In genomic region chr17:46483561-46484001, GRCm38 (mm10) we compare ENCODE assay signal across 7 mouse cellular contexts. TPM values are rescaled to one million over a fixed set of nuclear protein-coding genes. Genes with fewer than 3 reads are reported as not detected.
DNase-seq lines count a peak whose midpoint lies in the region; ATAC-seq and TF ChIP-seq lines count a peak whose summit lies in the region.

No protein-coding gene starts in this region.

- TF ChIP-seq EP300 in CH12.LX (IDR thresholded peaks at IDR 0.05; ENCODE audit: low read length): no peak

- no peak for TF ChIP-seq RAD21 in CH12.LX (IDR thresholded peaks at IDR 0.05; ENCODE audit: low read depth, low read length)

- WGBS in embryonic facial prominence, embryonic 11.5 days: under 1% methylated on average over 16 of the region's 16 CpGs
- 2% methylated on average over 16 of the region's 16 CpGs for WGBS in hindbrain, embryonic 16.5 days
- 2% methylated on average over 16 of the region's 16 CpGs for WGBS in midbrain, embryonic 12.5 days

- dilution Hi-C loops in CH12.LX (cut with MboI; ENCODE audit: extremely low pct_ligation_motif_present, extremely low pct_unique_long_range_greater_than_20kb, low sequenced_read_pairs): no loop called here

- in situ Hi-C loops in CH12.LX (cut with MboI; ENCODE audit: low pct_ligation_motif_present, low pct_unique_long_range_greater_than_20kb, low sequenced_read_pairs): no loop called here

- ATAC-seq in embryonic facial prominence, embryonic 11.5 days (replicated peaks; ENCODE audit: insufficient number of reproducible peaks, low FRiP score, low TSS enrichment, low read depth): peak; percentile 19; the same call in 1 of the 2 replicates
- ATAC-seq in hindbrain, embryonic 16.5 days: peak; percentile 49
- peak; percentile 47 for ATAC-seq in midbrain, embryonic 12.5 days (ENCODE audit: low FRiP score, low read depth)

- no peak for TF ChIP-seq CTCF in CH12.LX (conservative IDR thresholded peaks at IDR 0.05 in 1 of 2, IDR thresholded peaks at IDR 0.05 in 1 of 2; ENCODE audit: low read depth in 2 of 2, low read length in 2 of 2)

- H3K4me1 ChIP-seq in CH12.LX (ENCODE audit: control insufficient read depth in 1 of 2, insufficient read depth in 2 of 2): peaks cover 12 to 13% of the 10 kb centered on the region in 2 experiments
- 0 out of 2 replicates have a peak, but pooled peaks cover 4% of the 10 kb centered on the region for H3K4me1 ChIP-seq in embryonic facial prominence, embryonic 11.5 days (ENCODE audit: control insufficient read depth, insufficient read depth, low read length)
- peaks cover 40% of the 10 kb centered on the region for H3K4me1 ChIP-seq in hindbrain, embryonic 16.5 days (ENCODE audit: control insufficient read depth, insufficient read depth, low read depth, low read length)
- peaks cover 41% of the 10 kb centered on the region for H3K4me1 ChIP-seq in midbrain, embryonic 12.5 days

- H3K9ac ChIP-seq in CH12.LX (ENCODE audit: insufficient read depth, low read depth): no peak overlapping the region
- no peak overlapping the region for H3K9ac ChIP-seq in embryonic facial prominence, embryonic 11.5 days (replicated peaks; ENCODE audit: low read length)
- H3K9ac ChIP-seq in hindbrain, embryonic 16.5 days (ENCODE audit: low read depth, low read length): peak overlapping the region; percentile 53
- peak overlapping the region; percentile 59 for H3K9ac ChIP-seq in midbrain, embryonic 12.5 days (replicated peaks)

- TF ChIP-seq POLR2A in CH12.LX (IDR thresholded peaks at IDR 0.05; ENCODE audit: low read depth, low read length): no peak

- no peak overlapping the region for H3K4me3 ChIP-seq in CH12.LX (replicated peaks in 1 of 3; ENCODE audit: low read depth in 2 of 3, low read length in 2 of 3, poor library complexity in 1 of 3)
- peak overlapping the region; percentile 18; the same call in 1 of the 2 replicates for H3K4me3 ChIP-seq in embryonic facial prominence, embryonic 11.5 days (ENCODE audit: low read depth, low read length)
- peak overlapping the region; percentile 45 for H3K4me3 ChIP-seq in hindbrain, embryonic 16.5 days (ENCODE audit: low read length)
- H3K4me3 ChIP-seq in midbrain, embryonic 12.5 days: peak overlapping the region; percentile 41

- peak overlapping the region; percentile 45; the same call in 1 of the 2 replicates for H3K4me2 ChIP-seq in CH12.LX (ENCODE audit: insufficient read depth, low read depth, poor library complexity, severe bottlenecking)
- peak overlapping the region; percentile 39 for H3K4me2 ChIP-seq in embryonic facial prominence, embryonic 11.5 days (ENCODE audit: low read depth, low read length)
- H3K4me2 ChIP-seq in hindbrain, embryonic 16.5 days (ENCODE audit: low read length): peak overlapping the region; percentile 60
- peak overlapping the region; percentile 67 for H3K4me2 ChIP-seq in midbrain, embryonic 12.5 days (replicated peaks)

- DNase-seq in CH12.LX (ENCODE audit: extremely low read depth) (no peak), R1 (ENCODE audit: low read depth, low spot score) (peak; percentile 81)
- peak; percentile 70 for DNase-seq in embryonic facial prominence, embryonic 11.5 days (ENCODE audit: low spot score)
- DNase-seq in left cerebral cortex, adult 18-20 months (ENCODE audit: low spot score in 2 of 2): peak; percentile 60 to 68
- DNase-seq in telencephalon, adult 2 months (ENCODE audit: low read depth, low spot score): peak; percentile 66

- no peaks in the 10 kb centered on the region for H3K79me2 ChIP-seq in CH12.LX (replicated peaks; ENCODE audit: control insufficient read depth, extremely low read depth, insufficient read depth, poor library complexity, severe bottlenecking)

- H3K27me3 ChIP-seq in CH12.LX (replicated peaks): peaks cover 96% of the 10 kb centered on the region
- H3K27me3 ChIP-seq in embryonic facial prominence, embryonic 11.5 days (ENCODE audit: control insufficient read depth, insufficient read depth, low read length): peaks cover 52% of the 10 kb centered on the region
- H3K27me3 ChIP-seq in hindbrain, embryonic 16.5 days (replicated peaks; ENCODE audit: control insufficient read depth, insufficient read depth, low read length): no peaks in the 10 kb centered on the region
- peaks cover 40% of the 10 kb centered on the region for H3K27me3 ChIP-seq in midbrain, embryonic 12.5 days

- no peaks in the 10 kb centered on the region for H3K36me3 ChIP-seq in CH12.LX (replicated peaks in 1 of 2; ENCODE audit: control insufficient read depth in 1 of 2, insufficient read depth in 1 of 2, low read length in 1 of 2)
- H3K36me3 ChIP-seq in embryonic facial prominence, embryonic 11.5 days (replicated peaks; ENCODE audit: control insufficient read depth, insufficient read depth, low read depth, low read length): no peaks in the 10 kb centered on the region
- H3K36me3 ChIP-seq in hindbrain, embryonic 16.5 days (ENCODE audit: control insufficient read depth, insufficient read depth, low read length): peaks cover 13% of the 10 kb centered on the region
- H3K36me3 ChIP-seq in midbrain, embryonic 12.5 days: peaks cover 27% of the 10 kb centered on the region

- H3K27ac ChIP-seq in CH12.LX (ENCODE audit: insufficient read depth, low read depth): no peak overlapping the region
- no peak overlapping the region for H3K27ac ChIP-seq in embryonic facial prominence, embryonic 11.5 days (replicated peaks; ENCODE audit: low read depth, low read length)
- H3K27ac ChIP-seq in hindbrain, embryonic 16.5 days (ENCODE audit: low read depth, low read length): no peak overlapping the region; the same call in 1 of the 2 replicates
- H3K27ac ChIP-seq in midbrain, embryonic 12.5 days (replicated peaks): no peak overlapping the region; the same call in 1 of the 2 replicates

- H3K9me3 ChIP-seq in CH12.LX (replicated peaks; ENCODE audit: low read length): no peaks in the 10 kb centered on the region
- no peaks in the 10 kb centered on the region for H3K9me3 ChIP-seq in embryonic facial prominence, embryonic 11.5 days (replicated peaks; ENCODE audit: control insufficient read depth, low read length)
- no peaks in the 10 kb centered on the region for H3K9me3 ChIP-seq in hindbrain, embryonic 16.5 days (ENCODE audit: control insufficient read depth, low read length)
- no peaks in the 10 kb centered on the region for H3K9me3 ChIP-seq in midbrain, embryonic 12.5 days

TF ChIP-seq in CH12.LX, 34 proteins besides CTCF, POLR2A, EP300 and RAD21:
- TF ChIP-seq MAX (IDR thresholded peaks at IDR 0.05; ENCODE audit: low read length) (no peak), IRF4 (IDR thresholded peaks at IDR 0.05; ENCODE audit: low read depth, low read length) (no peak), KAT2A (IDR thresholded peaks at IDR 0.05; ENCODE audit: insufficient replicate concordance, low read length) (0 out of 2 replicates have a peak, but pooled peaks have one; percentile 51), HCFC1 (IDR thresholded peaks at IDR 0.05; ENCODE audit: low read depth, low read length) (peak; percentile 83), SMC3 (IDR thresholded peaks at IDR 0.05; ENCODE audit: low read depth, low read length) (no peak), TCF12 (IDR thresholded peaks at IDR 0.05; ENCODE audit: low read depth, low read length) (no peak), CHD2 (IDR thresholded peaks at IDR 0.05; ENCODE audit: low read length) (no peak)

RNA-seq across cellular contexts. Expression of gene Ttbk1, which starts 3.9 kb away (rescaled TPM):
- 0.04 and 0.08 TPM in 2 replicates for total RNA-seq in CH12.LX (2012; rRNA removed)
- not detected in 2 replicates for total RNA-seq in CH12.LX (2014; rRNA removed)
- not detected in 2 replicates for polyA plus RNA-seq in CH12.LX (2012; ENCODE audit: insufficient read length, low read depth)
- 0.38 and 0.63 TPM in 2 replicates for polyA plus RNA-seq in embryonic facial prominence, embryonic 11.5 days (2014; fragmentation: Nextera tagmentation; extraction: Ambion mirVana)
- polyA plus RNA-seq in hindbrain, embryonic 16.5 days (2015; fragmentation: Nextera tagmentation; extraction: Ambion mirVana): 5.1 and 5.5 TPM in 2 replicates
- total RNA-seq in left cerebral cortex, adult 18-20 months (2021): 100 to 1,000 TPM; 130 to 135 TPM
- polyA plus RNA-seq in midbrain, embryonic 12.5 days (2016; fragmentation: Nextera tagmentation; extraction: Ambion mirVana): 5.0 and 5.5 TPM in 2 replicates

RNA-seq across cellular contexts. Expression of gene Dnph1, which starts 12.9 kb away (rescaled TPM):
- 18.5 and 19.9 TPM in 2 replicates for total RNA-seq in CH12.LX (2012; rRNA removed)
- total RNA-seq in CH12.LX (2014; rRNA removed): 27.3 and 30.2 TPM in 2 replicates
- polyA plus RNA-seq in CH12.LX (2012; ENCODE audit: insufficient read length, low read depth): 27.2 and 28.4 TPM in 2 replicates
- 65.9 and 74.9 TPM in 2 replicates for polyA plus RNA-seq in embryonic facial prominence, embryonic 11.5 days (2014; fragmentation: Nextera tagmentation; extraction: Ambion mirVana)
- 18.7 and 19.0 TPM in 2 replicates for polyA plus RNA-seq in hindbrain, embryonic 16.5 days (2015; fragmentation: Nextera tagmentation; extraction: Ambion mirVana)
- 1 to 10 TPM; 2.8 TPM for total RNA-seq in left cerebral cortex, adult 18-20 months (2021)
- 53.1 and 58.0 TPM in 2 replicates for polyA plus RNA-seq in midbrain, embryonic 12.5 days (2016; fragmentation: Nextera tagmentation; extraction: Ambion mirVana)

RNA-seq across cellular contexts. Expression of gene Slc22a7, which starts 45.3 kb away (rescaled TPM):
- total RNA-seq in CH12.LX (2012; rRNA removed) (not detected in 2 replicates), CH12.LX (2014; rRNA removed) (not detected in 2 replicates)
- polyA plus RNA-seq in CH12.LX (2012; ENCODE audit: insufficient read length, low read depth): not detected in 2 replicates
- not detected in 2 replicates for polyA plus RNA-seq in embryonic facial prominence, embryonic 11.5 days (2014; fragmentation: Nextera tagmentation; extraction: Ambion mirVana)
- polyA plus RNA-seq in hindbrain, embryonic 16.5 days (2015; fragmentation: Nextera tagmentation; extraction: Ambion mirVana): not detected in 2 replicates
- total RNA-seq in left cerebral cortex, adult 18-20 months (2021): under 1 TPM; 0.30 TPM
- polyA plus RNA-seq in midbrain, embryonic 12.5 days (2016; fragmentation: Nextera tagmentation; extraction: Ambion mirVana): not detected in 2 replicates

RNA-seq across cellular contexts. Expression of gene Crip3, which starts 54.9 kb away (rescaled TPM):
- not detected in 2 replicates for total RNA-seq in CH12.LX (2012; rRNA removed)
- not detected in 2 replicates for total RNA-seq in CH12.LX (2014; rRNA removed)
- not detected in 2 replicates for polyA plus RNA-seq in CH12.LX (2012; ENCODE audit: insufficient read length, low read depth)
- polyA plus RNA-seq in embryonic facial prominence, embryonic 11.5 days (2014; fragmentation: Nextera tagmentation; extraction: Ambion mirVana): 0.43 and 1.0 TPM in 2 replicates
- polyA plus RNA-seq in hindbrain, embryonic 16.5 days (2015; fragmentation: Nextera tagmentation; extraction: Ambion mirVana): 3.3 and 3.6 TPM in 2 replicates
- 1 to 10 TPM; 3.7 to 4.3 TPM for total RNA-seq in left cerebral cortex, adult 18-20 months (2021)
- polyA plus RNA-seq in midbrain, embryonic 12.5 days (2016; fragmentation: Nextera tagmentation; extraction: Ambion mirVana): 1.4 and 1.6 TPM in 2 replicates

Comparison
In these comparisons a context has a peak if more than half of its experiments do, and no peak if none do; other contexts are left out.
1. H3K4me3 ChIP-seq: peak in embryonic facial prominence, embryonic 11.5 days (single experiment), hindbrain, embryonic 16.5 days (single experiment) and midbrain, embryonic 12.5 days (single experiment); none in CH12.LX (0 of 3).
2. H3K9ac ChIP-seq: peak in hindbrain, embryonic 16.5 days (single experiment) and midbrain, embryonic 12.5 days (single experiment); none in CH12.LX (single experiment) and embryonic facial prominence, embryonic 11.5 days (single experiment).
3. Peak in every context shown above with its lines, with median percentiles within 50 percentile points of each other: H3K4me2 ChIP-seq and ATAC-seq.